Mouse (Mus musculus) heart, adult 9 months (tissue): Measurements from ENCODE around the gene Phc1.

Source experiments
- DNase-seq, 2 experiments: peaks; one replicate each; pipeline ENCODE4 v3.0.0; 2022; ENCODE audit warnings: low spot score in 2 of 2

The Phc1 gene

GRCm38 (mm10) chr6:122339047-122339647 lies 1.2 kb downstream of the Phc1 start:
- peak; percentile 41 to 52 for DNase-seq

GRCm38 (mm10) chr6:122337546-122337945 lies 2.8 kb downstream of the Phc1 start:
- peak in 1 of 2 experiments; percentile 21 for DNase-seq

GRCm38 (mm10) chr6:122334786-122335340 lies 5.5 kb downstream of the Phc1 start:
- DNase-seq = no peak

GRCm38 (mm10) chr6:122333081-122333612 lies 7.2 kb downstream of the Phc1 start:
- no peak for DNase-seq

- no peak for DNase-seq
Measured at GRCm38 (mm10) chr6:122325361-122325975, 14.9 kb downstream of the Phc1 start.

GRCm38 (mm10) chr6:122318726-122319125 lies 21.6 kb downstream of the Phc1 start:
- DNase-seq = no peak

GRCm38 (mm10) chr6:122310187-122310820 lies 30.1 kb downstream of the Phc1 start:
- DNase-seq = no peak

- no peak for DNase-seq
Measured at GRCm38 (mm10) chr6:122309446-122309960, 30.9 kb downstream of the Phc1 start.

GRCm38 (mm10) chr6:122308505-122309393 lies 31.6 kb downstream of the Phc1 start, which contains the start of gene M6pr:
M6pr (plus strand) TSS chr6:122308720.
- peak; percentile 98 to 99 for DNase-seq

- no peak for DNase-seq
Measured at GRCm38 (mm10) chr6:122308136-122308504, 32.2 kb downstream of the Phc1 start.

- no peak for DNase-seq
Measured at GRCm38 (mm10) chr6:122306707-122307106, 33.7 kb downstream of the Phc1 start.

- no peak for DNase-seq
Measured at GRCm38 (mm10) chr6:122304790-122305555, 35.4 kb downstream of the Phc1 start.

- peak; percentile 19 to 54 for DNase-seq
Measured at GRCm38 (mm10) chr6:122304355-122304754, 36.0 kb downstream of the Phc1 start.

- no peak for DNase-seq
Measured at GRCm38 (mm10) chr6:122303526-122303925, 36.8 kb downstream of the Phc1 start.

GRCm38 (mm10) chr6:122302661-122303060 lies 37.7 kb downstream of the Phc1 start:
- no peak for DNase-seq

- no peak for DNase-seq
Measured at GRCm38 (mm10) chr6:122302121-122302520, 38.2 kb downstream of the Phc1 start.

GRCm38 (mm10) chr6:122299621-122300133 lies 40.7 kb downstream of the Phc1 start:
- DNase-seq = no peak

GRCm38 (mm10) chr6:122298223-122298609 lies 42.1 kb downstream of the Phc1 start:
- DNase-seq = no peak

- DNase-seq = no peak
Measured at GRCm38 (mm10) chr6:122297279-122298222, 42.8 kb downstream of the Phc1 start.
